Mouse (Mus musculus) left cerebral cortex, postnatal 14 days (tissue): ENCODE measurements around the gene Gclc. TPM values are rescaled to one million over a fixed set of nuclear protein-coding genes. Genes with fewer than 3 reads are reported as not detected.
"Not testable (repeated sequence)": the region's sequence is repeated elsewhere in the genome, so short reads cannot be mapped to it uniquely, and the experiment has no call there.

Source experiments
- DNase-seq, 2 experiments: peaks; one replicate each; pipeline ENCODE4 v3.0.0; 2021 to 2022; ENCODE audit warnings: low spot score in 2 of 2, mixed read lengths in 1 of 2
- intact Hi-C: fragments of 180-260 bp; cut with DNase I; formaldehyde crosslinking; loops from one replicate; pipeline ENCODE4 v1.15.1; 2025
- total RNA-seq, 2 experiments: library from RNA; stranded (reverse); gene quantifications; 2 replicates each; pipeline ENCODE4 v1.2.3; 2021

Gclc gene
- total RNA-seq, 2 experiments from 2014 or later: 35.1 to 36.3 TPM

DNA sequence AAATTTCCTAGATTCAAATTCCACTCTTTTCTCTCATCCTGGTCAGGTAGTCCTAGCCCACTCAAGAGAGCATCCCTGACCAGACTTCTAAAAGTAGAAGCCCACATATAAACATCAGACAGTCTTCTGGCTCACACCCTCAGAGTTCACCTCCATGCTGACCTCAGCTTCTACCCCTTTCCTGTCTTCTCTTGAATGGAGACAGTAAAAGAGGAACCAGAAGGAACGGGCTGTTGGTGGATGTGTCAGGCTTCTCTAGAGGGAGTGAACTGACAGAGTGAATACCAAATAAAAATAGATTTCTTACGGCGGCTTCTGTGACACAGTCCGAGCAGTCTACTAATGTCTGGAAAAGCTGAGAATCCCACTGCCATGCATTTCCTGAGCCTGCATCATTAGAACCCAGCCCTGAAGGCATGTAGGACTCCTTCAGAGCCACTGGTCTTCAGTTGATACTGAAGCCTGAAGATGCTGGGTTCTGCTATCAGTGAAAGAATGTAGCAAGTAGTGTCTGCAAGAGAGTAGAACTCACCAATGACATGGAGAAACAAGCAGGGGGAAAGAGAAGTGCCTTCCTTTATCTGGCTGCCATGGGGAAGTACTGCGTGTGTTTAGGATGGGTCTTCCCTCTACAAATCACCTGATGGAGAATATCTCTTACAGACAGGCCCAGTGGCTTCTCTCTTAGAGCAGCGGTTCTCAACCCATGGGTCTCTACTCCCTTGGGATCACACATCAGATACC is 16.9 kb upstream of the Gclc start:
- DNase-seq: no peak
- intact Hi-C loops: no loop called here

- intact Hi-C loops: no loop called here
- DNase-seq: no peak
Measured at GRCm38 (mm10) chr9:77741452-77741851, 12.9 kb upstream of the Gclc start.

- DNase-seq: no peak
- intact Hi-C loops: no loop called here
Measured at GRCm38 (mm10) chr9:77744798-77745197, 9.5 kb upstream of the Gclc start.

DNA sequence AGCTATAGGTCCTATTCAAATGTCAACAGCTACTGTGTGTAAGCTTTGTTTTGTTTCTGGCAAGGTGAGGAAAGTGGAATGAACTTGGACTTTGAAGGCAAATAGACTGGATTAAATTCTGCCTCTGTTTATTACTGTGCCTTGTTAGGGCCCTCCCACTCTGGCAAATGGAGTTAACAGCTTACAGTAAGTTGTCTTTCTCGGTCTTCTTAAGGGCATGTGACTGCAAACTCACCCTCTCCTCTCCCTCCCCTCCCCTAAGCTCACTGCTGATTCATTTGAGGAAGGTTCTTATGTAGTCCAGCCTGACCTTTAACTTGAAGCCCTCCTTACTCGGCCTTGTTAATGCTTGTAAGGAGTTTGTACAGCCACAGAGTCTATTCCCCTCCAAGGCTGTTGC is 8.0 kb upstream of the Gclc start:
- intact Hi-C loops: no loop called here
- no peak for DNase-seq

GRCm38 (mm10) chr9:77748292-77748691 is 6.0 kb upstream of the Gclc start:
- intact Hi-C loops: not testable (repeated sequence)

DNA sequence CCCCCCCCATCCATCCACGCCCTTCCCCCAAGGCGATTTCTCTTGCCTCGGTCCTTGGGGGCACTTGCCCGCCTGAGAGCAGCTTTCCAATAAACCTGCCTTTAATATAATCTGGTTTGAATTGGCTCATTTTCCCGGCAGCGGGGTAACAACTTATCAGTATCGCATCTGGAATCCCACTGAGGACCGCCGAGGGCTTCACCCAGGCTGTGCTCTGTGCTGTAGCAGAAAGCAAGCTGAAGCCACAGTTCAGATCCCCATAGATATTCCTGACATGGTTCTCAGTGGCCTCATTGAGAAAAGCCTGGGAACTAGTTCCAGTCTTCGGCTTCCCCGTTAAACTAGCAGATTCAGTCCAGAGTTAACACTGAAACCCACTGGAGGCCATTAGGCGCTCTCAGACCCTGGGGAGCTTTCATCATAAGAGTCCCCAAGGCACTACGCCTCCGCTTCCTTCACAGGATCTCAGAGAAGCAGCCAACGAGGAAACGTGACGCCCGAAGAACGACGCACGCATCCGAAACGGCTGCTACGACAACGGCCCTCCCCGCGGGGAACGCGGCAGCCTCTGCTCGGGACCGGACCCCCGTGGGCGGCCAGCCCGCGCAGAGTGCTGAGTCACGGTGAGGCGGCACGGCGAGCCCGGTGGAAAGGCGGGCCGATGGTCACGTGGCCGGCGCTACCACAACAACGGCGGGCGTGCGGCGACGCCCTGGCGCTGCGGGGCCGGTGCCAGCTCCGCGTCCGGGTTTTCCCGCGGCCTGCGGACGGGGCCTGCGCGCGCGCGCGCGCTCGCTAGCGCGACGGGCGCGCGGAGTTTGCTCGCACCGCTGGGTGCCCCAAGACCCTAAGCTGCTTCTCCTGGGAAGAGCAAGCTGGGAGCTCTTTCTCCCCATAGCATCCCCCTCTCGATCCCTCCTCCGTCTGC is 3.9 kb upstream of the Gclc start:
- DNase-seq: peak; percentile 97
- intact Hi-C loops: loop anchor here (5.0 kb wide), 1 partner anchor 93 kb away; no protein-coding TSS in a partner anchor

More at GRCm38 (mm10) chr9:77748292-77748691, 6.0 kb upstream of the Gclc start:
- not testable (repeated sequence) for DNase-seq

DNA sequence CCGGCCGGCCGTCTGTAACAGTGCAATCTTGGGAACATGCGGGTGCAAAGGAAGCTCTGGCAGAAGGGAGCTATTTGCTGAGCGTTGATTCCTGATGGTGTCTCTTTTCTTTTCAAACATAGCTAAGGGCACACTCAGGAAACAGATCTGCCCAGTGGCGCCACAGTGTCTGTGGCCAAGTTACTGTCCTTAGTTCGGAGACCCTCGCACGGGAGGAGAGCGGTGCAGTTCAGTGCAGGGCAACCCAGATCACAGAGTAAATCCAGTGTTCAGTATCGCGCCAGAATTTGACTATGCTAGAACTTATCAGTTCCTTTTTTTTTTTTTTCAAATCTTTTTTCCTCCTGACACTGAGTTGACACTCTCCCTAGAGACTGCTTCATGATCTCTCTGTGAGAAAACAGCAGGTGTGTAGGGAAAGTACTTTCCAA is 3.2 kb upstream of the Gclc start:
- intact Hi-C loops: loop anchor here (5.0 kb wide), 1 partner anchor 94 kb away; no protein-coding TSS in a partner anchor
- DNase-seq: peak in 1 of 2 experiments; percentile 31

GRCm38 (mm10) chr9:77754728-77755402 is 530 bp downstream of the Gclc start:
- DNase-seq: peak; percentile 45 to 46
- intact Hi-C loops: loop anchor here (5.0 kb wide), 1 partner anchor 98 kb away; no protein-coding TSS in a partner anchor

DNA sequence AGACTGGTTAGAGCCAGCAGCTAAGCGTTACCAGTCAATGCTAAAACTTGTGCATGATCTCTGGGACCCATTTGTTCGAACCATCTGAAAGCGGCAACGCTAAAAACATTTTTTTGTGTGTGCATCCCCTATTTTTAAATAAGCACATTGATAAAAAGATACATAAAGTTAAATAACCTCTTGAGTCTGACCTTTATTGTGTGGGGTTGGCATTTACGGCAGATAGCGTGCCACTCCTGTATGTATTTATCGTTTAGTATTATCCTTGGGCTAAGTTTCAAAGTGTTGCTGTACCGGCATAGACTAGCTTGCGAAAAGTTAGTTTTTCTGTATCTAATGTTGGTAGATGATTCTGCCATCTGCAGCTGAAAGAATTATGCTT is 1.1 kb downstream of the Gclc start:
- intact Hi-C loops: no loop called here
- DNase-seq: no peak

GRCm38 (mm10) chr9:77756076-77756475 is 1.7 kb downstream of the Gclc start:
- intact Hi-C loops: no loop called here
- DNase-seq: no peak

DNA sequence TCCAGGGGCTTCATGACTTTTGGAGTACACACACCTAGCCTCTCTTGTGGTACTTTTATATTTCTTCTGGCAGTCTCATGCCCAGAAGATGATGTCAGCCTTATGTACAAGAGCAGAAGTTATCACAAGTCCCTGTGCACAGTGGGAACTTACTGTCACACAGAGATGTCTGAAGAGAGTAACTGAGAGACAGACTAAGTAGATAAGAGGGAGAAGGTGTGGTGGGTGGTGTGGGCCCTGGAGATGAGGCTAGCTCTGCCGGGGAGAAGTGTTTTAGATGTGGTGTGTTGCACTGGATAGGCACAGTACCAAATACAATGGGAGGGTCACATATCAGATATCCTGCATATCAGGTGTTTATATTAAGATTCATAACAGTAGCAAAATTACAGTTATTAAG is 3.0 kb downstream of the Gclc start:
- intact Hi-C loops: no loop called here
- no peak for DNase-seq

- no peak for DNase-seq
- intact Hi-C loops: no loop called here
Measured at GRCm38 (mm10) chr9:77758481-77758880, 4.1 kb downstream of the Gclc start.

GRCm38 (mm10) chr9:77759111-77759510 is 4.8 kb downstream of the Gclc start:
- no peak for DNase-seq
- intact Hi-C loops: no loop called here

DNA sequence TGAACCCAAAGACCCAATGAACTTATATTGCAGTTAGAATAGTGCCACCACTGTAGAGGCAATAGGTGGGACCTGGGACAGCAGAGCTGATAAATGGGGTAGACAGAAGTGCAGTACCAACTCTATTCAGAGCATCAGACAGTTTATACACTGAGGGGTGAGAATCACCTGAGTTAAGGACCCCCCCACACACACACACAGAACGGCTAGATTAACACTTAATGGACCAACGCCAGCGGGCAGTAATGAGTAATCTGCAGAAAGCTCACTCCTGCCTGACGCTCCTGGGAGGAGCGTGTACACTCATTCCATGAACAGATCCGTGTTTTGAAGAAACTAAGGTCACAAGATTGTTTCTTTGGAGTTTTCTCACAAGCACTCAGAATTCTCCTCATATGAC is 5.4 kb downstream of the Gclc start:
- intact Hi-C loops: no loop called here
- DNase-seq: no peak

GRCm38 (mm10) chr9:77766218-77766617 is 11.9 kb downstream of the Gclc start:
- intact Hi-C loops: no loop called here
- DNase-seq: no peak

DNA sequence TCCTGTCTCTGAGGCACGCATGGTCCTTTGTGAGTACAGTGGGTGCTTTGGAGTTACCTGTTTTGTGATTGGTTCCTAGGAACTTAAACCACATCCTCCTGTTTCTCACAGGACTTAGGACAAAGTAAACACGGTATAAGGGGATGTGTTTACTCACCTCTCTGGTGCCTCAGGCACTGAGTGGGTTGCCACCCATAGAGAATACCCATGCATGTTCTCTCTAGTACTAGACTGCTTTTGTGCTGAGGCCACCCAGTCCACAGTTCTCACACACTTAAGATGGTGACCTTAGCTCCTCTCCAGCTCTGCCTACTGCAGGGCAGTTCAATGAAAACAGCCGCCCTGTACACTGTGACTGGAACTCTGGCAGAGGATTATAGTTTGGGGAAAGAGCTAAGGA is 12.4 kb downstream of the Gclc start:
- DNase-seq: no peak
- intact Hi-C loops: no loop called here

DNA sequence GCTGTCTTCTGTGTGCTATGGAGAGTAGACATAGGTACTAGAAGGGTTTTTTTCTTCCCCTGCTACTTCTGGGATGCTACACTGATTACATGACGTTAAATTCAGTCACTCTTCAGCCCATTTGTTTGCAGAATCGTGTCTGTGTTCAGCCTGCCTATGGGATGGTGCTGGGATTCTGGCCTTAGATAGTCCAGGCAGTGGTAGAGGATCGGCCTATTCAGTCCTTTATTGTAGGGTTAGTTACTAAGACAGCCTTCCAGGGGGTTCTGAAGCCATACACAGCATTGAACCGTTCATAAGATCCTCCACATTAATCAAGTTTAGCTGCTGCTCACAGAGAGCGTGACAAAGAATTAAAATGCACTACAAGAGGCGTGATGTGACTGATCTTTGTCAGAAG is 16.6 kb downstream of the Gclc start:
- intact Hi-C loops: no loop called here
- no peak for DNase-seq

DNA sequence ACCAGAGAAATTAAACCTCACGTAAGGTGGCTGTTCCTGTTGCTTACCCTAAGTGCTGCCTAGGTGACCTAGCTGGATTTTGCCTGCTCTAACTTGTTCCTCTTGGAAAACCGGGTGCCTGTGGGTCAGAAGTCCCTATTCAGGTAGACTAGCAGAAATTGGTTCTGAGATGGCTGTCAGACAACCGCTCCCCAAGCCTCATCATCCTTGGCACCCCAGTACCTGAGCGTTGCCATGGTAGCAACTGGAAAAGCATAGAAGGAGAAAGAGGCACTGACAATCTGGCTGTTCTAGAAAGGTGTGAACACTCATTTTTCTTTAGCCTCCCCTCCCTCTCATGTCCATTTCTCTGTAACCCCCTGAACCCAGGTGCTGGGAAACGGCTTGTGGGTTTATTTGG is 17.0 kb downstream of the Gclc start:
- intact Hi-C loops: no loop called here
- no peak for DNase-seq

GRCm38 (mm10) chr9:77771765-77772383 is 17.5 kb downstream of the Gclc start:
- intact Hi-C loops: no loop called here

More at GRCm38 (mm10) chr9:77771765-77772383, 17.5 kb downstream of the Gclc start:
- no peak for DNase-seq
